Mouse (Mus musculus) ovary, postnatal 36 days (tissue): Measurements from ENCODE around the gene 1700001C19Rik.
A peak's percentile ranks its signal among the peaks of the same experiment; 100 is the strongest.

Experiments
- DNase-seq: peaks from one replicate; pipeline ENCODE4 v3.0.0; 2022; ENCODE audit warnings: low spot score, mixed read lengths

Gene 1700001C19Rik

GRCm38 (mm10) chr17:47436907-47437547, at the start of gene 1700001C19Rik:
Gene 1700001C19Rik, minus strand, starts transcription at chr17:47437376.
- no peak for DNase-seq

- no peak for DNase-seq
These were observed 48.6 kb upstream of the 1700001C19Rik start for GRCm38 (mm10) chr17:47485791-47486190.

GRCm38 (mm10) chr17:47484993-47485392, 47.8 kb upstream of the 1700001C19Rik start:
- no peak for DNase-seq

- DNase-seq: no peak
These were observed 47.2 kb upstream of the 1700001C19Rik start for GRCm38 (mm10) chr17:47484241-47484921.

- peak; percentile 67 for DNase-seq
These were observed 45.2 kb upstream of the 1700001C19Rik start for GRCm38 (mm10) chr17:47482401-47482800.

- no peak for DNase-seq
These were observed 42.7 kb upstream of the 1700001C19Rik start for GRCm38 (mm10) chr17:47479887-47480286.

- no peak for DNase-seq
These were observed 38.5 kb upstream of the 1700001C19Rik start for GRCm38 (mm10) chr17:47475714-47476113.

- DNase-seq: no peak
These were observed 38.0 kb upstream of the 1700001C19Rik start for GRCm38 (mm10) chr17:47475181-47475580.

GRCm38 (mm10) chr17:47474250-47474649, 37.1 kb upstream of the 1700001C19Rik start:
- no peak for DNase-seq

- DNase-seq: peak; percentile 59
These were observed 36.3 kb upstream of the 1700001C19Rik start for GRCm38 (mm10) chr17:47473434-47473974.

- no peak for DNase-seq
These were observed 35.5 kb upstream of the 1700001C19Rik start for GRCm38 (mm10) chr17:47472435-47473350.

GRCm38 (mm10) chr17:47470686-47471085, 33.5 kb upstream of the 1700001C19Rik start:
- no peak for DNase-seq

GRCm38 (mm10) chr17:47470121-47470520, 32.9 kb upstream of the 1700001C19Rik start:
- no peak for DNase-seq

- no peak for DNase-seq
These were observed 32.5 kb upstream of the 1700001C19Rik start for GRCm38 (mm10) chr17:47469642-47470041.

- DNase-seq: peak; percentile 37
These were observed 31.3 kb upstream of the 1700001C19Rik start for GRCm38 (mm10) chr17:47468466-47468865.

GRCm38 (mm10) chr17:47468063-47468462, 30.9 kb upstream of the 1700001C19Rik start:
- no peak for DNase-seq

- no peak for DNase-seq
These were observed 30.5 kb upstream of the 1700001C19Rik start for GRCm38 (mm10) chr17:47467659-47468058.

GRCm38 (mm10) chr17:47466284-47466683, 29.1 kb upstream of the 1700001C19Rik start:
- DNase-seq: no peak

GRCm38 (mm10) chr17:47465016-47465415, 27.8 kb upstream of the 1700001C19Rik start:
- no peak for DNase-seq

- no peak for DNase-seq
These were observed 27.2 kb upstream of the 1700001C19Rik start for GRCm38 (mm10) chr17:47464248-47464965.

GRCm38 (mm10) chr17:47462728-47463388, 25.7 kb upstream of the 1700001C19Rik start:
- no peak for DNase-seq
